8 mouse cellular contexts compared by ENCODE assay signal in genomic region chr16:18836073-18836467, GRCm38 (mm10). TPM values are rescaled to one million over a fixed set of nuclear protein-coding genes. Genes with fewer than 3 reads are reported as not detected.
A peak's percentile ranks its signal among the peaks of the same experiment; 100 is the strongest.
DNase-seq lines count a peak whose midpoint lies in the region; ATAC-seq and TF ChIP-seq lines count a peak whose summit lies in the region.

No protein-coding gene starts in this region.

- no peak for TF ChIP-seq EP300 in MEL (IDR thresholded peaks at IDR 0.05; ENCODE audit: low read depth in 1 of 2, low read length in 2 of 2)

- peak overlapping the region; percentile 97 for H3K4me3 ChIP-seq in heart, embryonic 13.5 days
- H3K4me3 ChIP-seq in MEL (ENCODE audit: control insufficient read depth in 1 of 2, insufficient read depth in 1 of 2, low read depth in 2 of 2, low read length in 2 of 2): peak overlapping the region; percentile 90 to 92
- peak overlapping the region; percentile 90 for H3K4me3 ChIP-seq in hindbrain, embryonic 10.5 days

- no peak for TF ChIP-seq RAD21 in MEL (IDR thresholded peaks at IDR 0.05; ENCODE audit: low read depth, low read length)

- peaks cover 59% of the 10 kb centered on the region for H3K36me3 ChIP-seq in heart, embryonic 13.5 days
- peaks cover 9 to 12% of the 10 kb centered on the region in 2 experiments for H3K36me3 ChIP-seq in MEL (ENCODE audit: control insufficient read depth in 1 of 2, insufficient read depth in 2 of 2, low read length in 2 of 2)
- peaks cover 62% of the 10 kb centered on the region for H3K36me3 ChIP-seq in hindbrain, embryonic 10.5 days

- intact Hi-C loops in heart, postnatal 25 days (cut with DNase I): no loop called here

- no peak for ATAC-seq in heart, embryonic 13.5 days (ENCODE audit: extremely low read depth, insufficient number of reproducible peaks, low FRiP score, low TSS enrichment)

- peaks cover 4% of the 10 kb centered on the region; the same call in 1 of the 2 replicates for H3K4me1 ChIP-seq in heart, embryonic 13.5 days
- H3K4me1 ChIP-seq in MEL (ENCODE audit: control insufficient read depth in 1 of 2, insufficient read depth in 2 of 2, low read length in 2 of 2): peaks cover 4% of the 10 kb centered on the region in 2 experiments; a peak in 2 of 4 replicates
- H3K4me1 ChIP-seq in hindbrain, embryonic 10.5 days (replicated peaks): peaks cover 12% of the 10 kb centered on the region

- no peak for TF ChIP-seq POLR2A in MEL (IDR thresholded peaks at IDR 0.05; ENCODE audit: control insufficient read depth in 1 of 2, insufficient read depth in 1 of 2, low read depth in 1 of 2, low read length in 2 of 2, poor library complexity in 1 of 2)

- peaks cover 6% of the 10 kb centered on the region for H3K79me2 ChIP-seq in MEL (ENCODE audit: control insufficient read depth, insufficient read depth, low read length, poor library complexity)

- peak overlapping the region; percentile 79 for H3K4me2 ChIP-seq in heart, embryonic 13.5 days

- DNase-seq in heart, postnatal 25 days (ENCODE audit: low spot score): no peak
- DNase-seq in MEL (ENCODE audit: low read depth, low spot score): no peak
- DNase-seq in hindbrain, embryonic 10.5 days (ENCODE audit: low spot score): peak; percentile 3
- DNase-seq in lung, postnatal 10 days: peak; percentile 9
- DNase-seq in embryo, embryonic 9.5 days (ENCODE audit: extremely low spot score): no peak
- no peak for DNase-seq in left cerebral cortex, adult 9 months (ENCODE audit: low spot score in 2 of 2)
- DNase-seq in cerebellum, adult 9-10 months: no peak

- no peaks in the 10 kb centered on the region for H3K27me3 ChIP-seq in heart, embryonic 13.5 days (replicated peaks)
- H3K27me3 ChIP-seq in MEL (ENCODE audit: control insufficient read depth in 1 of 2, insufficient read depth in 2 of 2, low read length in 2 of 2): no peaks in the 10 kb centered on the region
- H3K27me3 ChIP-seq in hindbrain, embryonic 10.5 days (ENCODE audit: insufficient read depth, poor library complexity, severe bottlenecking): no peaks in the 10 kb centered on the region

- no peak for TF ChIP-seq CTCF in MEL (IDR thresholded peaks at IDR 0.05 in 2 of 3, conservative IDR thresholded peaks at IDR 0.05 in 1 of 3; ENCODE audit: control insufficient read depth in 1 of 3, insufficient read depth in 1 of 3, low read depth in 2 of 3, low read length in 3 of 3, poor library complexity in 1 of 3, severe bottlenecking in 1 of 3)

- H3K9me3 ChIP-seq in heart, embryonic 13.5 days: no peaks in the 10 kb centered on the region
- no peaks in the 10 kb centered on the region for H3K9me3 ChIP-seq in MEL (replicated peaks; ENCODE audit: insufficient read depth, low read length)
- H3K9me3 ChIP-seq in hindbrain, embryonic 10.5 days: no peaks in the 10 kb centered on the region

- peak overlapping the region; percentile 95; the same call in 1 of the 2 replicates for H3K9ac ChIP-seq in heart, embryonic 13.5 days
- peak overlapping the region; percentile 8; the same call in 1 of the 2 replicates for H3K9ac ChIP-seq in MEL (ENCODE audit: control insufficient read depth, low read depth, low read length, poor library complexity, severe bottlenecking)

- 24% methylated on average over 3 of the region's 3 CpGs for WGBS in heart, embryonic 13.5 days
- 29% methylated on average over 3 of the region's 3 CpGs for WGBS in hindbrain, embryonic 10.5 days

- no peak overlapping the region for H3K27ac ChIP-seq in heart, embryonic 13.5 days (replicated peaks)
- no peak overlapping the region for H3K27ac ChIP-seq in MEL (ENCODE audit: control insufficient read depth, low read depth, low read length)
- H3K27ac ChIP-seq in hindbrain, embryonic 10.5 days: no peak overlapping the region

TF ChIP-seq in MEL, 35 proteins besides CTCF, POLR2A, EP300 and RAD21:
- TF ChIP-seq MYC (IDR thresholded peaks at IDR 0.05; ENCODE audit: low read depth, low read length) (no peak; the same call in 1 of the 2 replicates), ZMIZ1 (IDR thresholded peaks at IDR 0.05; ENCODE audit: low read depth, low read length) (no peak), CHD1 (IDR thresholded peaks at IDR 0.05; ENCODE audit: low read depth, low read length) (no peak), NRF1 (IDR thresholded peaks at IDR 0.05; ENCODE audit: insufficient read depth, low read depth, low read length, poor library complexity, severe bottlenecking) (no peak), HCFC1 (IDR thresholded peaks at IDR 0.05; ENCODE audit: low read depth, low read length) (no peak), MEF2A (IDR thresholded peaks at IDR 0.05; ENCODE audit: extremely low read depth, insufficient replicate concordance, low read depth, low read length, poor library complexity, severe bottlenecking) (no peak)

RNA-seq across cellular contexts. Expression of gene 2510002D24Rik, which starts 0.3 kb away (rescaled TPM):
- 33.3 and 43.3 TPM in 2 replicates for polyA plus RNA-seq in heart, embryonic 13.5 days (2015; fragmentation: Nextera tagmentation; extraction: Ambion mirVana)
- total RNA-seq in heart, postnatal 25 days (2021): 10 to 100 TPM; 21.1 to 24.2 TPM
- total RNA-seq in MEL (2012; rRNA removed): 19.9 and 25.3 TPM in 2 replicates
- polyA plus RNA-seq in MEL (2012; ENCODE audit: insufficient read depth in 1 of 2, insufficient read length in 2 of 2, low read depth in 1 of 2, low replicate concordance in 2 of 2, missing spikeins in 1 of 2): 10 to 100 TPM in 1 of 2 experiments, not detected in 1; 33.0 TPM
- polyA plus RNA-seq in hindbrain, embryonic 10.5 days (2016; fragmentation: Nextera tagmentation; extraction: Ambion mirVana): 27.3 and 27.4 TPM in 2 replicates

RNA-seq across cellular contexts. Expression of gene Gm28539, which starts 0.3 kb away (rescaled TPM):
- not detected in 2 replicates for polyA plus RNA-seq in heart, embryonic 13.5 days (2015; fragmentation: Nextera tagmentation; extraction: Ambion mirVana)
- 1 to 10 TPM in 1 of 2 experiments, not detected in 1; 1.5 TPM for total RNA-seq in heart, postnatal 25 days (2021)
- 1.3 and 2.9 TPM in 2 replicates for total RNA-seq in MEL (2012; rRNA removed)
- polyA plus RNA-seq in MEL (2012; ENCODE audit: insufficient read depth in 1 of 2, insufficient read length in 2 of 2, low read depth in 1 of 2, low replicate concordance in 2 of 2, missing spikeins in 1 of 2): 10 to 100 TPM in 1 of 2 experiments, not detected in 1; 13.9 TPM
- not detected in 2 replicates for polyA plus RNA-seq in hindbrain, embryonic 10.5 days (2016; fragmentation: Nextera tagmentation; extraction: Ambion mirVana)

RNA-seq across cellular contexts. Expression of gene Cdc45, which starts 24.3 kb away (rescaled TPM):
- polyA plus RNA-seq in heart, embryonic 13.5 days (2015; fragmentation: Nextera tagmentation; extraction: Ambion mirVana): 34.4 and 36.1 TPM in 2 replicates
- total RNA-seq in heart, postnatal 25 days (2021): 1 to 10 TPM; 2.7 to 4.1 TPM
- total RNA-seq in MEL (2012; rRNA removed): 81.1 and 90.2 TPM in 2 replicates
- 10 to 100 TPM in 1 of 2 experiments, not detected in 1; 87.4 TPM for polyA plus RNA-seq in MEL (2012; ENCODE audit: insufficient read depth in 1 of 2, insufficient read length in 2 of 2, low read depth in 1 of 2, low replicate concordance in 2 of 2, missing spikeins in 1 of 2)
- 55.1 and 72.7 TPM in 2 replicates for polyA plus RNA-seq in hindbrain, embryonic 10.5 days (2016; fragmentation: Nextera tagmentation; extraction: Ambion mirVana)

RNA-seq across cellular contexts. Expression of gene Ufd1, which starts 24.5 kb away (rescaled TPM):
- 64.8 and 68.0 TPM in 2 replicates for polyA plus RNA-seq in heart, embryonic 13.5 days (2015; fragmentation: Nextera tagmentation; extraction: Ambion mirVana)
- total RNA-seq in heart, postnatal 25 days (2021): 10 to 100 TPM; 51.7 to 58.3 TPM
- 37.3 and 41.9 TPM in 2 replicates for total RNA-seq in MEL (2012; rRNA removed)
- 10 to 100 TPM in 1 of 2 experiments, not detected in 1; 67.8 TPM for polyA plus RNA-seq in MEL (2012; ENCODE audit: insufficient read depth in 1 of 2, insufficient read length in 2 of 2, low read depth in 1 of 2, low replicate concordance in 2 of 2, missing spikeins in 1 of 2)
- 100 and 104 TPM in 2 replicates for polyA plus RNA-seq in hindbrain, embryonic 10.5 days (2016; fragmentation: Nextera tagmentation; extraction: Ambion mirVana)

RNA-seq across cellular contexts. Expression of gene Mrpl40, which starts 40.6 kb away (rescaled TPM):
- 90.3 and 103 TPM in 2 replicates for polyA plus RNA-seq in heart, embryonic 13.5 days (2015; fragmentation: Nextera tagmentation; extraction: Ambion mirVana)
- total RNA-seq in heart, postnatal 25 days (2021): 10 to 100 TPM; 56.9 to 61.6 TPM
- 77.2 and 78.7 TPM in 2 replicates for total RNA-seq in MEL (2012; rRNA removed)
- polyA plus RNA-seq in MEL (2012; ENCODE audit: insufficient read depth in 1 of 2, insufficient read length in 2 of 2, low read depth in 1 of 2, low replicate concordance in 2 of 2, missing spikeins in 1 of 2): 10 to 100 TPM in 1 of 2 experiments, not detected in 1; 84.6 TPM
- 125 and 127 TPM in 2 replicates for polyA plus RNA-seq in hindbrain, embryonic 10.5 days (2016; fragmentation: Nextera tagmentation; extraction: Ambion mirVana)

Comparison
In these comparisons a context has a peak if more than half of its experiments do, and no peak if none do; other contexts are left out.
1. DNase-seq: peak in hindbrain, embryonic 10.5 days (single experiment) and lung, postnatal 10 days (single experiment); none in heart, postnatal 25 days (single experiment), MEL (single experiment), embryo, embryonic 9.5 days (single experiment), left cerebral cortex, adult 9 months (0 of 2) and cerebellum, adult 9-10 months (single experiment).
2. Peak in every context shown above with its lines, with median percentiles within 50 percentile points of each other: H3K4me3 ChIP-seq.